Mouse (Mus musculus): ENCODE results near the gene Ubd.

DNA sequence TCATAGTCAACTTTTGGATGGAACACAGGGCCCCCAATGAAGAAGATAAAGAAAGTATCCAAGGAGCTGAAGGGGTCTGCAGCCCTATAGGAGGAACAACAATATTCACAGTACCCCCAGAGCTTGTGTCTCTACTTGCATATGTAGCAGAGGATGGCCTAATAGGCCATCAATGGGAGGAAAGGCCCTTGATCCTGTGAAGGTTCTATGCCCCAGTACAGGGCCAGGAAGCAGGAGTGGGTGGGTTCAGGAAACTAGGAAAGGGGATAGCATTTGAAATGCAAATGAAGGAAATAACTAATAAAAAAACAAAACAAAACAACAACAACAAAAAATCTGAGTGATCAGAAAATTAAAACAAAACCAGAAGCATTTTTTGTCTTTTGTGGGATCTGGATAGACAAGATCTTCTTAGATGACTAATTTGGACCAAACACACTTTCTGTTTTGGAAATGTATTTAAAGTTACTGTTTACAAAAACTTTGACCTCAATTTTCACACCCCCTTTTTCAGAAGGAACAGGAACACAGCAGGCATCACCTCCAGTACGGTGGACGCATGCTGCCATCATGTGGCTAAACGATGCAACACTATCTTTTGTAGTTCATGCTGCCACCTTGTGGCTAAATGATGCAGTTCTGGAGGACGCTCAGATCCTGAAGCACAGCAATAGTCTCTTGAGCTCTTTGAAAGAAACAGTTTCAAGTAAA, 9.7 kb downstream of the Ubd start:
- TF ChIP-seq CTCF (conservative IDR thresholded peaks at IDR 0.05; ENCODE audit: insufficient read depth, insufficient read length, low read depth, low read length) (peak; percentile 100; the same call in 1 of the 2 replicates), POLR2A (IDR thresholded peaks at IDR 0.05; ENCODE audit: low read depth, low read length) (no peak)

Measured in kidney, adult 2 months (tissue).